Mouse (Mus musculus): ENCODE data around the gene Nfasc. TPM values are rescaled to one million over a fixed set of nuclear protein-coding genes. Genes with fewer than 3 reads are reported as not detected.
A peak's percentile ranks its signal among the peaks of the same experiment; 100 is the strongest.

The Nfasc gene
- polyA plus RNA-seq, 1 experiment from 2014 or later = 50.3 TPM

DNA sequence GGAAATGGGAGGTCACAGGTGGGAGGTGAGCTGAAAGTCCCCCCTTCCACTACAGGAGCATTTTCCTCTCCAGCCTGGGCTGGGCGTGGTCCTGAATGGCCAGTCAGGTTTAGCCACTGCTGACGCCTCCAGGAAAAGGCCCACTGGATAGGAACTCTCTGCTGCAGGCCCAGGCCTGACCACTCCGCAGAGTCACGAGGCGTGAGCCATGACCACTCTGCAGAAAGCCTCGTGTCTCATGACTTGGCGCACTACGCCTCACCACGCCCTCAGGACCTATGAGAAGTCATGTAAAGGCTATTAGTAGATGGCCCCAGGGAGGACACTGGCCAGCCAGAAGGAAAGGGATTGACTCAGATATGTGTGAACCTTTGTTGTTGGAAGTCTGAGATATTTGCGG is 23.6 kb upstream of the Nfasc start:
- Histone ChIP-seq H3K4me1 (replicated peaks) (peaks cover 24% of the 10 kb centered on the region), H3K4me2 (replicated peaks) (no peak overlapping the region), H3K27me3 (no peaks in the 10 kb centered on the region), H3K4me3 (replicated peaks) (no peak overlapping the region), H3K9me3 (no peaks in the 10 kb centered on the region), H3K27ac (no peak overlapping the region), H3K9ac (replicated peaks) (no peak overlapping the region), H3K36me3 (no peaks in the 10 kb centered on the region)
- peak; percentile 41 for ATAC-seq
- WGBS = 81% methylated on average over 10 of the region's 10 CpGs

DNA sequence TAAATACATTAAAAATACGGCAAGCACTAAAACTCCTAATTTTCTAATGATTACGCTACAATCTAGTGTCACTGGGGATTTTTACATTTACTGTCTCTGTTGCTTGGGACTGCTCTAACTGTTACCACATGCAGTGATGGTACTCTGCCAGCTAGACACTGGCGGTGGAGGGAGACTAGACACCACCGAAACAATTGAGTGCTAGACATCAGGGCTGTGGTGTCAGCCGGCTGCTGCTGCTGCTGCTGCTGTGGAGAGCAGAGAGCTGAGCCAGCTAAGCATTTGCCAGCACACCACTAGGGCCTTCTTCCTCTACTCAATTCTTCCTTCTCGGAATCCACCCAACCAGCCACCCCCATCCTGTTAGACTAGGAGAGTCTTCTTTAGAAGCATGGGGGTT is 17.8 kb upstream of the Nfasc start:
- Histone ChIP-seq H3K36me3 (no peaks in the 10 kb centered on the region), H3K9ac (replicated peaks) (no peak overlapping the region), H3K27ac (no peak overlapping the region; the same call in 1 of the 2 replicates), H3K9me3 (no peaks in the 10 kb centered on the region), H3K4me2 (replicated peaks) (no peak overlapping the region), H3K4me3 (replicated peaks) (no peak overlapping the region), H3K27me3 (0 out of 2 replicates have a peak, but pooled peaks cover 5% of the 10 kb centered on the region), H3K4me1 (replicated peaks) (peaks cover 12% of the 10 kb centered on the region)
- WGBS = 68% methylated on average over 6 of the region's 6 CpGs
- peak; percentile 46 for ATAC-seq

DNA sequence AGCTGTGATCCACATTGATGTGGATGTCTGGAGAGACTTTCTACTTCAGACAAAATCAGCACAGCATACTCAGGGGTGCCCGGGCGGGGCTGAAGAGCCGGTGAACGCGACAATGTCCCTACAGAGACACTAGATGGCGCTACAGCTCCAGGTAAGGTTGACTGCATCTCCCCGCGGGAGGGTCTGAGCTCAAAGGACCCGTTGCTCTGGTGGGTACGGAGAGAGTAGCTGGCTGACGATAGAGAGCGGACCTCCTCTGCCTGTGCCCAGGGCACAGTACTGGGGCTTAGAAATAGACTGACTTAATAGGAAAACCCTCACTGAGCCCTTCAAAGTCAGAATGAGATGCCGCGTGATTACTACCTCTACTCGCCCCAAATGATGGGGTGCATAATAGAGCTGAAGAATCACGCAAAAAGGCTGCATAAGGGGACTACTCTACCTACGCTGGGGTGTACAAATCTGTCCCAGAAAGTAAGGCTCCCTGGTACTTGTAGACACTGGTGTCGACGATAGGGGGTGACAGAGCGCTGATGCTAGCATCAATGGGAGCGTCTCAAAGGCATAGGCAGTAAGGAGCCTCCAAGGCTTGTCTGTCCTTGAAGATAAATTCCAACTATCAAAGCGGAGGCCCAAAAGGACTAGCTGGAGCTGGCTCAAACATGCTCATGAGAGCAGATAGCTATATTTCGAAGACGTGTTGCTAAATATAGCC is 17.2 kb upstream of the Nfasc start:
- H3K36me3 ChIP-seq = no peaks in the 10 kb centered on the region
- H3K9me3 ChIP-seq = no peaks in the 10 kb centered on the region
- ATAC-seq = peak; percentile 98
- H3K27ac ChIP-seq = peak overlapping the region; percentile 67; the same call in 1 of the 2 replicates
- WGBS = 6% methylated on average over 24 of the region's 24 CpGs
- peak overlapping the region; percentile 52 for H3K9ac ChIP-seq (replicated peaks)
- peak overlapping the region; percentile 56 for H3K4me2 ChIP-seq (replicated peaks)
- 0 out of 2 replicates have a peak, but pooled peaks cover 5% of the 10 kb centered on the region for H3K27me3 ChIP-seq
- H3K4me1 ChIP-seq (replicated peaks) = peaks cover 12% of the 10 kb centered on the region
- peak overlapping the region; percentile 35 for H3K4me3 ChIP-seq (replicated peaks)

DNA sequence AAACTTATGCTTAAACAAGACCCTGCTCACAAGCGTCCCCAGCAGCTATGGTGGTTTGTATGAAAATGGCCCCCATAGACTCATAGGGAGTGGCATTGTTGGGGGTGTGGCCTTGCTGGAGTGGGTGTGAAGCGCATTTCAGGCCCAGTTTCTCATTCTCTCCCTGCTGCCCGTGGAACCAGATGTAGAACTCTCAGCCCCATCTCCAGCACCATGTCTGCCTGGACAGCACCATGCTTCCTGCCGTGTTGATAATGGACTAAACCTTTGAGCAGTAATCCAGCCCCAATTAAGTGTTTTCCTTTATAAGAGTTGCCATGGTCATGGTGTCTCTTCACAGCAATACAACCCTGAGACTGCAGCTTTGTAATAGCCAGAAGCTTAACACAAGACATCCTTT is 13.6 kb upstream of the Nfasc start:
- no peak overlapping the region for H3K4me3 ChIP-seq (replicated peaks)
- H3K9me3 ChIP-seq = no peaks in the 10 kb centered on the region
- WGBS = 81% methylated on average over 4 of the region's 4 CpGs
- no peak overlapping the region for H3K9ac ChIP-seq (replicated peaks)
- no peak overlapping the region for H3K4me2 ChIP-seq (replicated peaks)
- H3K4me1 ChIP-seq (replicated peaks) = peaks cover 12% of the 10 kb centered on the region
- H3K36me3 ChIP-seq = no peaks in the 10 kb centered on the region
- no peak for ATAC-seq
- H3K27me3 ChIP-seq = 0 out of 2 replicates have a peak, but pooled peaks cover 5% of the 10 kb centered on the region
- no peak overlapping the region for H3K27ac ChIP-seq

DNA sequence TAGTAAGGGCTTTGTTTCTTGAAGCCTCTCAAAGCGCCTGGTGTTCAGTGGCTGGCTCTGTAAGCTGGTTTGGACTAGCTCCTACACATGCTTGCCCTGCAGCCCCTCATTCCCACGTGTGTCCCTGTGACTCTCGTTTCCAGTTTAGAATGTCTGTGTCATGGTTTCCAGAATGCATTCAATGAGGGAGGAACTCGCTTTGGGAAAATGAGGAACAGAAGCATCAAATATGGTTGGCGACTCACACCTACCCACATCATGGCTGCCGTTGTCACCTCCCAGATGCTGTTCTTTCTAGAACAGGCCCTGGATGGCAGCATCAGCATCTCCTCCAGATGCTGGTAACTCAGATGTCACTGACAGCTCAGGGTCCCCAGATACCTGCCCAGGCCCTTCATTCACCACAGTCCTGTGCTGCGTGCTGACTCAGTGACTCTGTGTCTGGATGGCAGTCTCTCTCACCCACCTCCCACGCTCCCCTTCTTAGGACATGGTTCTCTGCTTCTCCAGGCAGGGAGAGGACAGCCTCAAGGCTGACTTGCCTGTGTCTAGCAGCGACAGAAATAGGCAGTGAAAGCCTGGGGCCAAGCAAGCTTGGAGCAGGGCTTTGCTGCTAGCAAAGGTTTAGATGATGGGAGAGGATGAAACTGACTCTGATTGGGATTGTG is 7.8 kb upstream of the Nfasc start:
- H3K27me3 ChIP-seq = no peaks in the 10 kb centered on the region
- no peaks in the 10 kb centered on the region for H3K36me3 ChIP-seq
- H3K4me3 ChIP-seq (replicated peaks) = no peak overlapping the region
- H3K9me3 ChIP-seq = no peaks in the 10 kb centered on the region
- WGBS = 80% methylated on average over 9 of the region's 9 CpGs
- no peak overlapping the region for H3K9ac ChIP-seq (replicated peaks)
- no peak overlapping the region for H3K27ac ChIP-seq
- H3K4me2 ChIP-seq (replicated peaks) = no peak overlapping the region
- no peak for ATAC-seq
- peaks cover 3% of the 10 kb centered on the region; the same call in 1 of the 2 replicates for H3K4me1 ChIP-seq (replicated peaks)

DNA sequence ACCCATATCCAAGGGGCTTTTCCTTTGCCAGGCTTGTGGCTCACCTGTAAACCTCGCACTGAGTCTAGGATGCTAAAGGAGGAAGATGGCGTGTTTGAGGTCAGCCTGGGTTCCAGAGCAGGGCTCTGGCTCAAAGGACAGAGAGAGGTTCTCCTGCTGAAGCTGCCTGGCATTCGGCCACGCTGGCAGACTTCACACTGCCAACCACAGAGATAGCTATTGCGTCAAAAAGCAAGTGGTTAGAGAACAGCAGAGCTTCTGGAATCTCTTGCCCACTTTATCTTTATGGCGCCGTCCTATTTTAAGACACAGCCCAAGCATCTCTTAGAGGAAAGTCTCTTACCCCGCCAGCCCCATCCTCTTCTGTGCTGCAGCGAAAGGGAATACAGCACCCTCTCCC is 4.7 kb upstream of the Nfasc start:
- H3K36me3 ChIP-seq = no peaks in the 10 kb centered on the region
- 0 out of 2 replicates have a peak, but pooled peaks cover 9% of the 10 kb centered on the region for H3K27me3 ChIP-seq
- H3K4me3 ChIP-seq (replicated peaks) = no peak overlapping the region
- H3K27ac ChIP-seq = no peak overlapping the region
- no peak overlapping the region for H3K9ac ChIP-seq (replicated peaks)
- no peak for ATAC-seq
- H3K4me1 ChIP-seq (replicated peaks) = peaks cover 11% of the 10 kb centered on the region
- 90% methylated on average over 9 of the region's 9 CpGs for WGBS
- no peak overlapping the region for H3K4me2 ChIP-seq (replicated peaks)
- H3K9me3 ChIP-seq = no peaks in the 10 kb centered on the region

DNA sequence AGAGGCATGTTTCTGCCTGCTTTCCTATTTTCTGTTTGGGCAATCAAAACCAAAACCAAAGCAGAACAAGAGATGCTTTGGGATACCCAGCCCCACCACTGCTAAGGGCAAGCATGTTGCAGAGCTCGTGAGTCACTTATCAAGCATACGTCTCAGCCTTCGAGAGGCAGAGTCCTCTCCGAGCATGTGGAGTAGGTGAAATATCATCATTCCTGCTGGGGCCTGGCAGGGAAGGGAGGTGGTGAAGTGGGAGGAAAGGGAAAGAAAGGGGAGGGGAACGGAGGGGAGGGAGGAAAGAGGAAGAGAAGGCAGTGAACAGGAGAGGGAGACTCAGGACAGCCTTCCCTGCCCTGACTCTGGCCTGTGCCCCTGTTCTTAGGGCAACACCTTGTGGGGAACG is 4.0 kb upstream of the Nfasc start:
- Histone ChIP-seq H3K27ac (no peak overlapping the region), H3K4me1 (replicated peaks) (peaks cover 16% of the 10 kb centered on the region), H3K9ac (replicated peaks) (no peak overlapping the region), H3K27me3 (0 out of 2 replicates have a peak, but pooled peaks cover 9% of the 10 kb centered on the region), H3K9me3 (no peaks in the 10 kb centered on the region), H3K36me3 (no peaks in the 10 kb centered on the region), H3K4me2 (replicated peaks) (no peak overlapping the region), H3K4me3 (replicated peaks) (no peak overlapping the region)
- 72% methylated on average over 6 of the region's 6 CpGs for WGBS
- ATAC-seq = no peak

DNA sequence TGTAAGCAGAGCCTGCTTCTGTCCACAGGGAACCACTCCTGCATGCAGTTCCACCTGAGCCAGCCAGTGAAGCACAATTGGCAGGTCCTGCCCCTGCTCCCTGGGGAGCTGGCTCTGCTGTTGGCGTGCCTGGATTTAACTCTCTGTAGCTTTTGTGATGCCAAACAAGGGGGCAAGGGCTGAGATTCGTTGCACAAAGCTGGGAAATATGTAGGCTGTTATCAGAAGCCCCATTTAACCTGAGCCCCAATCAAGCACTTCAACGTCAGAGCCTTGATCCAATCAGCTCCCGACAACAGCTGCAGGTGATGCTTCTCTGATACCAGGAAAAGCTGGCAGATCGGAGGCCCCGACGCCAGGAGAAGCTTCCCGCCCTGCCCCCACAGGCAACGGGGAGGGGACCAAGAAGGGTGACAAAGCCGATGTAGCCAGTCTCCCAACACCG is 2.5 kb downstream of the Nfasc start:
- Histone ChIP-seq H3K9ac (replicated peaks) (peak overlapping the region; percentile 90), H3K27ac (peak overlapping the region; percentile 94), H3K9me3 (no peaks in the 10 kb centered on the region), H3K4me2 (replicated peaks) (peak overlapping the region; percentile 92), H3K36me3 (no peaks in the 10 kb centered on the region), H3K4me3 (replicated peaks) (peak overlapping the region; percentile 69), H3K4me1 (replicated peaks) (peaks cover 76% of the 10 kb centered on the region), H3K27me3 (0 out of 2 replicates have a peak, but pooled peaks cover 9% of the 10 kb centered on the region)
- WGBS = 2% methylated on average over 11 of the region's 11 CpGs
- peak; percentile 73 for ATAC-seq

DNA sequence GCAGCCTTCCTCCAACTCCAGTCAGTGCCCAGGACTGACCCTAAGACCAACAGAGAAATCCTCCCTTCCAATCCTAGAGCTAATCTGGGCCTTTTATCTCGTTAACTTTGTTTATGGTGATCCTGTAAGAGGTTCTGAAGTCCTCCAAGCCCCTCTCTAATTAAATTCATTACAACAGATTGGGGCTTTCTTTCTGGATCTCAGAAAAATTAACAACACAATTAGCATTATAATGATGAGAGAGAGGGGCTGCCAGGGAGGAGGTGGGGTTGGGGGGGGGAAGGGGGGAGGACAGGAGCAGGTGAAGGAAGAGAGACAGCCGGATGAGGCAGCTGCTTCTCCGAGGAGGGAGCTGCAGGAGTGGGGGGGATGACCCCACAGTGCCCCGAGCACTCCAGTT is 5.4 kb downstream of the Nfasc start:
- Histone ChIP-seq H3K36me3 (no peaks in the 10 kb centered on the region), H3K27me3 (no peaks in the 10 kb centered on the region), H3K27ac (peak overlapping the region; percentile 53; the same call in 1 of the 2 replicates), H3K4me1 (replicated peaks) (peaks cover 91% of the 10 kb centered on the region), H3K4me3 (replicated peaks) (no peak overlapping the region), H3K9me3 (no peaks in the 10 kb centered on the region), H3K9ac (replicated peaks) (0 out of 2 replicates have a peak overlapping the region, but pooled peaks have one; percentile 3), H3K4me2 (replicated peaks) (peak overlapping the region; percentile 30)
- no peak for ATAC-seq
- 4% methylated on average over 4 of the region's 4 CpGs for WGBS

DNA sequence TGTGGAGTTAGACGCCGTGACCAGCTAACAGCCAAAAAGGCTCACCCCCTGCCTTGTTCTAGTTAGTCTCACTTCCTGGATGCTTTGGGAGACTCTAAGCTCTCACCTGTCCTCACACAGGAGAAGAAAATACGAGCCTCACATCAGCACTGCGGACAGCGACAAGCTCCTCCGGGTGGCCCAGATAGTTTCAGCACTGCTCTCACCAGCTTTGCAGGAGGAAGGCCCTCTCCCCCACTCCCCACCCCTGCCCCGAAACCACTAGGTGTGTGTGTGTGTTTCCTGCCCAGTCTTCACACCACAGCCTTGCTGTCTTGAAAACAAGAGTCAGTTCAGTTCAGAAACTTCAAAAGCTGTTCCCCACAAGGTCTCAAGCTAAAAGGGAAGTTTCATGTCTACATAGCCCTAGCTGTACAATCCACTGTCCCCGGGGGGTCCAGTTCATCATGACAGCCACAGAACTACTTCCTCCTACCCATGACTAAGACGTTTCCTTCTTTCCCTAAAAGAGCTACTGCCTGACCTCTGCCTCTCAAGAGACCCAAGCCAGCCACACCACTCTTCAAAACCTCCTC is 7.6 kb downstream of the Nfasc start:
- H3K9me3 ChIP-seq = no peaks in the 10 kb centered on the region
- no peak overlapping the region for H3K9ac ChIP-seq (replicated peaks)
- no peak overlapping the region for H3K4me2 ChIP-seq (replicated peaks)
- 46% methylated on average over 9 of the region's 9 CpGs for WGBS
- no peak overlapping the region for H3K27ac ChIP-seq
- no peak for ATAC-seq
- H3K36me3 ChIP-seq = no peaks in the 10 kb centered on the region; the same call in 1 of the 2 replicates
- no peak overlapping the region for H3K4me3 ChIP-seq (replicated peaks)
- H3K27me3 ChIP-seq = no peaks in the 10 kb centered on the region
- peaks cover 84% of the 10 kb centered on the region for H3K4me1 ChIP-seq (replicated peaks)

DNA sequence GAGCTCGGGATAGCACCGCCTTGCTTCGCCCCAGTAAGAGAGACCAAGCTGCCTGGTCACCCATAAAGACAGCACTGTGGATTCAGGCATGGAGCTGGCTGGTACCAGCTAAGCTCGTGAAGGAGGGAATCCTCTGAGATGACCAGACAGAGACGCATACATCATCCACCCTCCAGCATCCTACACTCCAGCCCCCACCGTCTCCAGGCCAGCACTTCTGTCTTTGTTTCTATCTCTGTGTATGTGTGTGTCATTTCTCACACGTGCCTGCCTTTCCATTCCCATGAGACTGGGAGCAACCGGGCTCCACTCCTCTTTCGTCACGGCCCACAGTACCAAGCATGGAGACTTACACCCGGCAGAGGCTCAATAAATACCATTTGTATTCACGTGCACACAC is 9.3 kb downstream of the Nfasc start:
- Histone ChIP-seq H3K27me3 (no peaks in the 10 kb centered on the region), H3K27ac (no peak overlapping the region), H3K9me3 (no peaks in the 10 kb centered on the region), H3K9ac (replicated peaks) (no peak overlapping the region; the same call in 1 of the 2 replicates), H3K4me1 (replicated peaks) (peaks cover 83% of the 10 kb centered on the region), H3K4me3 (replicated peaks) (no peak overlapping the region), H3K4me2 (replicated peaks) (no peak overlapping the region), H3K36me3 (no peaks in the 10 kb centered on the region; the same call in 1 of the 2 replicates)
- WGBS = 54% methylated on average over 12 of the region's 12 CpGs
- ATAC-seq = peak; percentile 41; the same call in 1 of the 2 replicates

DNA sequence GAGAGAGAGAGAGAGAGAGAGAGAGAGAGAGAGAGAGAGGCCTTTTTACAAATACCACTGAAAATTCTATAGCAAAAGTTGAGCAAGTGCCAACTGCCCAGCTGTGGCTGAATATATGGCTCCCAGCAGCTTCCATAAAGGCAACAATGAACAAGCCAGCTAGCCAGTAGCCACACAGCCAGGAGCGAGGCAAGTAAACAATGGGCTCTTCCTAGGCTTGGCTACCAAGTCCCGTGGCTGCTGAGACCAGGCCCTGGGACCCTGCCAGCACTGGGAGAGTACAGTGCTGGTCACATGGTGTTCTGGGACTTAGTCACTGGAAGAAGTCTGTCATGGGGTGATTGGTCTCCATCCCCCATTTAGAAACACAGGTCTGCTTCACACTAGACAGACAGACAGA is 14.0 kb downstream of the Nfasc start:
- ATAC-seq = no peak
- Histone ChIP-seq H3K27me3 (no peaks in the 10 kb centered on the region), H3K4me1 (replicated peaks) (peaks cover 71% of the 10 kb centered on the region), H3K4me2 (replicated peaks) (no peak overlapping the region), H3K9me3 (no peaks in the 10 kb centered on the region), H3K4me3 (replicated peaks) (no peak overlapping the region), H3K27ac (no peak overlapping the region), H3K36me3 (no peaks in the 10 kb centered on the region; the same call in 1 of the 2 replicates), H3K9ac (replicated peaks) (no peak overlapping the region)
- WGBS = 37% methylated on average over 2 of the region's 2 CpGs

All from midbrain, embryonic 13.5 days (tissue).